Mouse (Mus musculus): Measurements from ENCODE around the gene Gm3020. TPM values are rescaled to one million over a fixed set of nuclear protein-coding genes. Genes with fewer than 3 reads are reported as not detected.
"Not testable (repeated sequence)": the region's sequence is repeated elsewhere in the genome, so short reads cannot be mapped to it uniquely, and the experiment has no call there.

Gm3020 gene
- polyA plus RNA-seq (2015; fragmentation: Nextera tagmentation; extraction: Ambion mirVana), result 0.86 and 1.3 TPM in 2 replicates

GRCm38 (mm10) chr14:3651730-3652129 is at the start of gene Gm3020:
Gene Gm3020 (plus strand): TSS chr14:3652030.
- not testable (repeated sequence) for H3K9me3 ChIP-seq; H3K27me3 ChIP-seq; H3K27ac ChIP-seq; H3K4me2 ChIP-seq (replicated peaks); H3K4me3 ChIP-seq; ATAC-seq (ENCODE audit: low FRiP score, low read depth); H3K36me3 ChIP-seq; H3K4me1 ChIP-seq; H3K9ac ChIP-seq
- whole genome bisulfite sequencing, result no CpG with 5 or more reads among the region's 32 CpGs

- H3K27me3 ChIP-seq; H3K27ac ChIP-seq; H3K4me2 ChIP-seq (replicated peaks); H3K9me3 ChIP-seq; H3K9ac ChIP-seq; H3K4me1 ChIP-seq; ATAC-seq (ENCODE audit: low FRiP score, low read depth); H3K4me3 ChIP-seq; H3K36me3 ChIP-seq: not testable (repeated sequence)
- WGBS, result no CpG with 5 or more reads among the region's 2 CpGs
These were observed 17.6 kb upstream of the Gm3020 start, which contains the start of gene Gm3012 for GRCm38 (mm10) chr14:3634212-3634611. Gene Gm3012 (plus strand): TSS chr14:3634512.

- not testable (repeated sequence) for H3K4me3 ChIP-seq; ATAC-seq (ENCODE audit: low FRiP score, low read depth); H3K4me1 ChIP-seq; H3K9me3 ChIP-seq; H3K9ac ChIP-seq; H3K36me3 ChIP-seq; H3K4me2 ChIP-seq (replicated peaks); H3K27ac ChIP-seq; H3K27me3 ChIP-seq
- WGBS, result no CpG with 5 or more reads among the region's 3 CpGs
These were observed 36.7 kb downstream of the Gm3020 start, which contains the start of gene Gm3043 for GRCm38 (mm10) chr14:3688483-3688882. Gene Gm3043 (plus strand): TSS chr14:3688783.

Other genes starting within 250 kb of the Gm3020 start
- gene Gm10409, start 239.4 kb upstream of the Gm3020 start, polyA plus RNA-seq (2015; fragmentation: Nextera tagmentation; extraction: Ambion mirVana), result 0.86 and 1.3 TPM in 2 replicates
- 1.1 and 1.2 TPM in 2 replicates for gene Gm3005, start 223.9 kb upstream of the Gm3020 start, polyA plus RNA-seq (2015; fragmentation: Nextera tagmentation; extraction: Ambion mirVana)
- not detected in 2 replicates for gene Gm10408, start 202.7 kb upstream of the Gm3020 start, polyA plus RNA-seq (2015; fragmentation: Nextera tagmentation; extraction: Ambion mirVana)
- gene Gm3012, start 17.5 kb upstream of the Gm3020 start, polyA plus RNA-seq (2015; fragmentation: Nextera tagmentation; extraction: Ambion mirVana), result not detected in 2 replicates
- gene Gm3043, start 36.8 kb downstream of the Gm3020 start, polyA plus RNA-seq (2015; fragmentation: Nextera tagmentation; extraction: Ambion mirVana), result not detected in 2 replicates
- 0.63 TPM in 1 of 2 replicates, not detected in the other for gene Gm3002, start 158.0 kb downstream of the Gm3020 start, polyA plus RNA-seq (2015; fragmentation: Nextera tagmentation; extraction: Ambion mirVana)
- gene Gm3033, start 194.2 kb downstream of the Gm3020 start, polyA plus RNA-seq (2015; fragmentation: Nextera tagmentation; extraction: Ambion mirVana), result 0.17 TPM in 1 of 2 replicates, not detected in the other
- not detected in 2 replicates for gene Gm2916, start 232.1 kb downstream of the Gm3020 start, polyA plus RNA-seq (2015; fragmentation: Nextera tagmentation; extraction: Ambion mirVana)

All from limb, embryonic 13.5 days (tissue).